Mouse (Mus musculus) MEL (cell line): ENCODE measurements around the gene Pparg. TPM values are rescaled to one million over a fixed set of nuclear protein-coding genes. Genes with fewer than 3 reads are reported as not detected.

Source experiments
- DNase-seq: peaks from one replicate; pipeline ENCODE4 v3.0.0; 2011; ENCODE audit warnings: low read depth, low spot score
- H3K27ac ChIP-seq: 2 replicates; pipeline ENCODE4 v1.5.1; 2012; ENCODE audit warnings: low read depth, mild to moderate bottlenecking, control low read depth, low read length, moderate library complexity; ENCODE audit not compliant: control insufficient read depth
- H3K27me3 ChIP-seq, 2 experiments: fragments of 150-350 bp in 1 of 2; sonication (generic) in 1 of 2; 2 replicates each; pipeline ENCODE4 v1.6.1; 2012; ENCODE audit warnings: low read length in 2 of 2, mild to moderate bottlenecking in 2 of 2, improper control_type of control experiment in 1 of 2, moderate library complexity in 1 of 2; ENCODE audit not compliant: insufficient read depth in 2 of 2, control insufficient read depth in 1 of 2
- H3K36me3 ChIP-seq, 2 experiments: 2 replicates each; pipeline ENCODE4 v1.6.1; 2012 to 2014; ENCODE audit warnings: low read length in 2 of 2, improper control_type of control experiment in 1 of 2, inconsistent platforms in 1 of 2, mild to moderate bottlenecking in 1 of 2; ENCODE audit not compliant: insufficient read depth in 2 of 2, control insufficient read depth in 1 of 2
- H3K4me1 ChIP-seq, 2 experiments: fragments of 150-350 bp in 1 of 2; sonication (generic) in 1 of 2; 2 replicates each; pipeline ENCODE4 v1.6.1; 2012; ENCODE audit warnings: low read length in 2 of 2, improper control_type of control experiment in 1 of 2, mild to moderate bottlenecking in 1 of 2; ENCODE audit not compliant: insufficient read depth in 2 of 2, control insufficient read depth in 1 of 2
- H3K4me3 ChIP-seq, 2 experiments: fragments of 150-350 bp in 1 of 2; sonication (generic) in 1 of 2; 2 replicates each; pipeline ENCODE4 v1.5.1; 2012; ENCODE audit warnings: low read depth in 2 of 2, low read length in 2 of 2, mild to moderate bottlenecking in 2 of 2, moderate library complexity in 2 of 2, control low read depth in 1 of 2, improper control_type of control experiment in 1 of 2; ENCODE audit not compliant: control insufficient read depth in 1 of 2, insufficient read depth in 1 of 2
- H3K79me2 ChIP-seq: 2 replicates; pipeline ENCODE4 v1.6.1; 2012; ENCODE audit warnings: mild to moderate bottlenecking, low read length, moderate library complexity; ENCODE audit not compliant: control insufficient read depth, poor library complexity, insufficient read depth
- H3K9ac ChIP-seq: 2 replicates; pipeline ENCODE4 v1.6.1; 2012; ENCODE audit warnings: low read depth, mild to moderate bottlenecking, control low read depth, low read length, moderate library complexity; ENCODE audit not compliant: control insufficient read depth, poor library complexity, severe bottlenecking
- H3K9me3 ChIP-seq: fragments of 150-350 bp; sonication (generic); replicated peaks from 2 replicates; pipeline ENCODE4 v1.6.1; 2012; ENCODE audit warnings: mild to moderate bottlenecking, low read length, improper control_type of control experiment, moderate library complexity; ENCODE audit not compliant: insufficient read depth
- BHLHE40 ChIP-seq: IDR thresholded peaks from 2 replicates; pipeline ENCODE4 v1.6.1; 2012; ENCODE audit warnings: low read depth, mild to moderate bottlenecking, inconsistent platforms, low read length, improper control_type of control experiment, borderline replicate concordance
- CHD1 ChIP-seq: IDR thresholded peaks from 2 replicates; pipeline ENCODE4 v1.6.1; 2012; ENCODE audit warnings: low read depth, mild to moderate bottlenecking, inconsistent platforms, low read length, improper control_type of control experiment
- CHD2 ChIP-seq: IDR thresholded peaks from 2 replicates; pipeline ENCODE4 v1.6.1; 2011; ENCODE audit warnings: low read length, improper control_type of control experiment
- E2F4 ChIP-seq: IDR thresholded peaks from 2 replicates; pipeline ENCODE4 v1.6.1; 2011; ENCODE audit warnings: low read depth, low read length, improper control_type of control experiment, borderline replicate concordance
- ELF1 ChIP-seq: IDR thresholded peaks from 2 replicates; pipeline ENCODE4 v1.6.1; 2014; ENCODE audit warnings: low read depth, mild to moderate bottlenecking, inconsistent platforms, low read length, improper control_type of control experiment, moderate library complexity
- EP300 ChIP-seq, 2 experiments: IDR thresholded peaks; 2 replicates each; pipeline ENCODE4 v1.6.1; 2011; ENCODE audit warnings: improper control_type of control experiment in 2 of 2, low read length in 2 of 2, low read depth in 1 of 2, mild to moderate bottlenecking in 1 of 2
- ETS1 ChIP-seq: IDR thresholded peaks from 2 replicates; pipeline ENCODE4 v1.6.1; 2012; ENCODE audit warnings: low read depth, mild to moderate bottlenecking, inconsistent platforms, low read length, improper control_type of control experiment, moderate library complexity
- GATA1 ChIP-seq: IDR thresholded peaks from 2 replicates; pipeline ENCODE4 v1.6.1; 2011; ENCODE audit warnings: low read depth, low read length, improper control_type of control experiment
- KAT2A ChIP-seq: conservative IDR thresholded peaks from 2 replicates; pipeline ENCODE4 v1.6.1; 2012; ENCODE audit warnings: low read depth, low read length, improper control_type of control experiment, inconsistent platforms
- MAFK ChIP-seq: IDR thresholded peaks from 2 replicates; pipeline ENCODE4 v1.6.1; 2011; ENCODE audit warnings: low read depth, mild to moderate bottlenecking, low read length, improper control_type of control experiment, borderline replicate concordance
- MAZ ChIP-seq: IDR thresholded peaks from 2 replicates; pipeline ENCODE4 v1.6.1; 2012; ENCODE audit warnings: low read depth, mild to moderate bottlenecking, inconsistent platforms, low read length, improper control_type of control experiment
- MXI1 ChIP-seq: IDR thresholded peaks from 2 replicates; pipeline ENCODE4 v1.6.1; 2011; ENCODE audit warnings: mild to moderate bottlenecking, low read depth, low read length, improper control_type of control experiment
- MYC ChIP-seq: IDR thresholded peaks from 2 replicates; pipeline ENCODE4 v1.6.1; 2011; ENCODE audit warnings: low read depth, mild to moderate bottlenecking, low read length, improper control_type of control experiment, moderate library complexity
- NELFE ChIP-seq: IDR thresholded peaks from 2 replicates; pipeline ENCODE4 v1.6.1; 2011; ENCODE audit warnings: low read depth, low read length, improper control_type of control experiment
- RCOR1 ChIP-seq: IDR thresholded peaks from 2 replicates; pipeline ENCODE4 v1.6.1; 2012; ENCODE audit warnings: low read depth, mild to moderate bottlenecking, inconsistent platforms, low read length, improper control_type of control experiment
- SIN3A ChIP-seq: IDR thresholded peaks from 2 replicates; pipeline ENCODE4 v1.6.1; 2012; ENCODE audit warnings: low read length, improper control_type of control experiment, inconsistent platforms
- TAL1 ChIP-seq: IDR thresholded peaks from 2 replicates; pipeline ENCODE4 v1.6.1; 2012; ENCODE audit warnings: mild to moderate bottlenecking, inconsistent platforms, low read length, moderate library complexity, mixed read lengths
- TCF12 ChIP-seq: IDR thresholded peaks from 2 replicates; pipeline ENCODE4 v1.6.1; 2014; ENCODE audit warnings: low read depth, mild to moderate bottlenecking, inconsistent platforms, low read length, improper control_type of control experiment, moderate library complexity
- UBTF ChIP-seq: IDR thresholded peaks from 2 replicates; pipeline ENCODE4 v1.6.1; 2012; ENCODE audit warnings: low read depth, mild to moderate bottlenecking, inconsistent platforms, low read length, improper control_type of control experiment, moderate library complexity, borderline replicate concordance; ENCODE audit not compliant: insufficient read depth
- USF1 ChIP-seq: IDR thresholded peaks from 2 replicates; pipeline ENCODE4 v1.6.1; 2014; ENCODE audit warnings: low read depth, mild to moderate bottlenecking, inconsistent platforms, low read length, improper control_type of control experiment, moderate library complexity
- USF2 ChIP-seq, 2 experiments: IDR thresholded peaks; 2 replicates each; pipeline ENCODE4 v1.6.1; 2011 to 2012; ENCODE audit warnings: improper control_type of control experiment in 2 of 2, low read length in 2 of 2, borderline replicate concordance in 1 of 2, inconsistent platforms in 1 of 2, low read depth in 1 of 2, mild to moderate bottlenecking in 1 of 2; ENCODE audit not compliant: insufficient read depth in 1 of 2
- ZC3H11A ChIP-seq: IDR thresholded peaks from 2 replicates; pipeline ENCODE4 v1.6.1; 2012; ENCODE audit warnings: low read depth, mild to moderate bottlenecking, inconsistent platforms, low read length, improper control_type of control experiment
- ZMIZ1 ChIP-seq: IDR thresholded peaks from 2 replicates; pipeline ENCODE4 v1.6.1; 2012; ENCODE audit warnings: low read depth, mild to moderate bottlenecking, inconsistent platforms, low read length, improper control_type of control experiment, moderate library complexity
- ZNF384 ChIP-seq: IDR thresholded peaks from 2 replicates; pipeline ENCODE4 v1.6.1; 2012; ENCODE audit warnings: low read depth, mild to moderate bottlenecking, inconsistent platforms, low read length, improper control_type of control experiment
- polyA plus RNA-seq, 2 experiments: library from polyadenylated mRNA; stranded (reverse) in 1 of 2; unstranded in 1 of 2; fragments of >175 nt in 1 of 2; fragments of >200 nt in 1 of 2; gene quantifications; 2 replicates each; pipeline versions ENCODE4 v1.2.1 to v1.2.4; 2012; ENCODE audit warnings: low replicate concordance in 2 of 2, low read depth in 1 of 2; ENCODE audit not compliant: insufficient read length in 2 of 2, insufficient read depth in 1 of 2, missing spikeins in 1 of 2
- total RNA-seq: library from RNA; depleted of rRNA; stranded (reverse); fragments of 300-350 nt; gene quantifications from 2 replicates; pipeline ENCODE4 v1.2.3, GENCODE M21; 2012

Pparg gene
- total and polyA plus RNA-seq, 3 experiments, result 0.08 to 0.15 TPM; not detected in 1

DNA sequence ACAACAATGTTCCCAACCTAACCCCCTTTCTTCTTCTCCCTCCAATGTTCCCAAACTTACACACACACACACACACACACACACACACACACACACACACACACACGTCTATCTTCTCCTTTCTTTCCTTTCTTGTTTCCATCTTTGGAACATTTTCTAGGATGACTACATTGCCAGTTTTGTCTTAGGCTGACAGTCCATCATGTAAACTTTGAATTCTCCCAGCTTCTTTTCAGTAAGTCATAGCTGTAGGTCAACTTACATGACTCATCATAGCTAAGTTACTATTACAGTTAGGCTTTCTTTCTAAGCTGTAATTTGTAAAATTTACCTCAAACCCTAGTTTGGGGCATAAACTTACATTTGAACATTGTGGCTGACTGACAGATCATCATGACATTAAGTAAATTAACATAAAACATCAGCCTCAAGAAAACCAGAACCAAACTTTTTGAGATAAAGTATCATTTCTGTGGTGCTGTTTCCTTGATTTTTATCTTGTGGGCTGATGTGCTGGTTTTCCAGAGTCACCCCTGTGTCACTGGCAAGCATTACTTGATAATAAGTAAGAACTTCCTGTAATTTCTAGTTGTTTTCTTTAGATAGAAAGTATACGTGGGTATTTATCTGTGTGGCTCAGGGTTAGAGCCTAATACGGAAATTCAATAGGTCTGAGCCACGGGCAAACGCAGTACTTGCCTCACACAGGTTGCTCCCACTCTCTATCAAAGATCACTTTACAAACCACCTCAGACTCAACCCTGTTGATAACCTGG is 79.7 kb downstream of the Pparg start:
- peaks cover 14 to 18% of the 10 kb centered on the region in 2 experiments for H3K4me1 ChIP-seq
- no peak for TF ChIP-seq MAZ
- peak; percentile 95 to 96 for TF ChIP-seq EP300 (IDR thresholded peaks at IDR 0.05; ENCODE audit: low read depth in 1 of 2, low read length in 2 of 2)
- TF ChIP-seq SIN3A, result peak; percentile 83
- peak; percentile 82 for TF ChIP-seq RCOR1
- TF ChIP-seq CHD2, result no peak
- no peak for TF ChIP-seq NELFE
- TF ChIP-seq TCF12, result peak; percentile 91
- TF ChIP-seq KAT2A, result 0 out of 2 replicates have a peak, but pooled peaks have one; percentile 19
- TF ChIP-seq ELF1, result peak; percentile 40; the same call in 1 of the 2 replicates
- TF ChIP-seq E2F4, result no peak
- TF ChIP-seq BHLHE40, result peak; percentile 59; the same call in 1 of the 2 replicates
- peak; percentile 72; the same call in 1 of the 2 replicates for TF ChIP-seq MAFK
- peak; percentile 14; the same call in 1 of the 2 replicates for TF ChIP-seq MXI1
- TF ChIP-seq USF1, result no peak
- peak; percentile 60 for TF ChIP-seq MYC
- no peak for TF ChIP-seq UBTF
- peak; percentile 94 for TF ChIP-seq GATA1
- TF ChIP-seq ETS1, result peak; percentile 89
- peak; percentile 58 for TF ChIP-seq TAL1
- no peak for TF ChIP-seq ZNF384
- TF ChIP-seq, all 39 proteins: peak for 13
- H3K4me3 ChIP-seq, result 0 out of 4 replicates have a peak overlapping the region, but pooled peaks of 1 of the 2 experiments have one; percentile 4
- no peaks in the 10 kb centered on the region for H3K79me2 ChIP-seq
- no peaks in the 10 kb centered on the region for H3K9me3 ChIP-seq
- peak; percentile 73 for DNase-seq
- H3K27me3 ChIP-seq, result no peaks in the 10 kb centered on the region
- peak overlapping the region; percentile 76 for H3K27ac ChIP-seq
- H3K9ac ChIP-seq, result no peak overlapping the region
- peaks cover 0 to 47% of the 10 kb centered on the region in 2 experiments; a peak in 2 of 4 replicates for H3K36me3 ChIP-seq

DNA sequence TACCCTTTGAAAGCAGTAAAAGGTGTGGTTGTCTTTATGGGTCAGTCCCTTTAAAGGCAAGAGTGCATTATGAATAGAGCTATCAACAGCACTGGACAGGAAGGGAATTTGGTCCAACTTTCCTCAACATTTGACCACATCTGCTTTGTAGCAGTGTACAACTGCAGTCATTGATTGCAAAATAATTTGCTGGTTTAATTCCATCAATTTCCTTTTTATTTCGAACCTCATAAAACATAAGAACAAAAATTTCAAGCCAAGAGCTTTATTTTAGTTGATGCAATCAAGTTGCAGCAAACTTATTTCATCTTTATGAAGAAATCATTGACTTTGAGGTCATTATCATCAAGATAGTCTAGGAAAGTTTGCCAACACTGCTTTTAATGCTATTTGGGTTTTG is 91.8 kb downstream of the Pparg start:
- no peak for DNase-seq
- no peaks in the 10 kb centered on the region for H3K36me3 ChIP-seq
- H3K4me1 ChIP-seq, result no peaks in the 10 kb centered on the region
- TF ChIP-seq USF2 (IDR thresholded peaks at IDR 0.05; ENCODE audit: borderline replicate concordance in 1 of 2, insufficient read depth in 1 of 2, low read depth in 1 of 2, low read length in 2 of 2) (no peak), CHD1 (no peak), ZC3H11A (no peak), ZMIZ1 (no peak), KAT2A (no peak), ETS1 (no peak), MXI1 (no peak)
- no peaks in the 10 kb centered on the region; a peak in 2 of 4 replicates for H3K27me3 ChIP-seq
- H3K27ac ChIP-seq, result no peak overlapping the region
- H3K4me3 ChIP-seq, result no peak overlapping the region
- H3K9me3 ChIP-seq, result no peaks in the 10 kb centered on the region
- no peaks in the 10 kb centered on the region for H3K79me2 ChIP-seq
- no peak overlapping the region for H3K9ac ChIP-seq
